Mouse (Mus musculus) liver, postnatal 0 days (tissue): ENCODE data around the gene Mpzl1. TPM values are rescaled to one million over a fixed set of nuclear protein-coding genes. Genes with fewer than 3 reads are reported as not detected.

Experiments
- ATAC-seq: fragments of 200-750 bp; cut with Nextera tagmentation; 2 replicates; pipeline ENCODE4 v1.8.0; 2017; ENCODE audit warnings: mild to moderate bottlenecking, moderate library complexity
- DNase-seq: peaks from one replicate; pipeline ENCODE4 v3.0.0-alpha.2; 2016
- H3K27ac ChIP-seq: fragments of 300-500 bp; sonication (generic); 2 replicates; pipeline ENCODE4 v1.5.1; 2014; ENCODE audit warnings: antibody characterized with exemption, moderate library complexity, mild to moderate bottlenecking, low read depth
- H3K27me3 ChIP-seq: fragments of 300-500 bp; sonication (generic); 2 replicates; pipeline ENCODE4 v1.6.1; 2014; ENCODE audit warnings: low read length, control low read depth, mixed read lengths; ENCODE audit not compliant: insufficient read depth
- H3K36me3 ChIP-seq: fragments of 300-500 bp; sonication (generic); replicated peaks from 2 replicates; pipeline ENCODE4 v1.6.1; 2014; ENCODE audit warnings: mild to moderate bottlenecking, control low read depth, low read length, moderate library complexity, mixed read lengths; ENCODE audit not compliant: insufficient read depth
- H3K4me1 ChIP-seq: fragments of 300-500 bp; sonication (generic); 2 replicates; pipeline ENCODE4 v1.6.1; 2014; ENCODE audit warnings: antibody characterized with exemption, mild to moderate bottlenecking, control low read depth; ENCODE audit not compliant: insufficient read depth
- H3K4me2 ChIP-seq: fragments of 300-500 bp; sonication (generic); 2 replicates; pipeline ENCODE4 v1.6.1; 2014; ENCODE audit warnings: low read depth, mild to moderate bottlenecking, low read length, moderate library complexity, mixed read lengths
- H3K4me3 ChIP-seq: fragments of 300-500 bp; sonication (generic); 2 replicates; pipeline ENCODE4 v1.5.1; 2014; ENCODE audit warnings: low read depth, low read length
- H3K9ac ChIP-seq: fragments of 300-500 bp; sonication (generic); replicated peaks from 2 replicates; pipeline ENCODE4 v1.6.1; 2014; ENCODE audit warnings: mild to moderate bottlenecking, moderate library complexity
- H3K9me3 ChIP-seq: fragments of 300-500 bp; sonication (generic); 2 replicates; pipeline ENCODE4 v1.6.1; 2016; ENCODE audit warnings: mild to moderate bottlenecking, control low read depth, low read length, mixed read lengths
- CTCF ChIP-seq: sonication (generic); IDR thresholded peaks from 2 replicates; pipeline ENCODE4 v1.5.1; 2016; ENCODE audit warnings: antibody characterized with exemption, low read depth
- EP300 ChIP-seq: IDR thresholded peaks from 2 replicates; pipeline ENCODE4 v1.6.1; 2016; ENCODE audit warnings: antibody characterized with exemption, low read depth, mild to moderate bottlenecking
- WGBS: fragments of 180-500 bp; shearing (Covaris S2); extraction: QIAGEN DNeasy Blood & Tissue Kit; methylation state at CpG from one replicate; pipeline ENCODE4 v1.1.7; 2014; ENCODE audit not compliant: insufficient replicate concordance; 5-methylcytosine and 5-hydroxymethylcytosine counted together
- polyA plus RNA-seq: library from polyadenylated mRNA; unstranded; fragments of >200 nt; fragmentation: Nextera tagmentation; extraction: Ambion mirVana; gene quantifications from 2 replicates; pipeline ENCODE4 v1.2.1, GENCODE M21; 2015

Gene Mpzl1
- polyA plus RNA-seq, 1 experiment from 2014 or later: 26.6 TPM

DNA sequence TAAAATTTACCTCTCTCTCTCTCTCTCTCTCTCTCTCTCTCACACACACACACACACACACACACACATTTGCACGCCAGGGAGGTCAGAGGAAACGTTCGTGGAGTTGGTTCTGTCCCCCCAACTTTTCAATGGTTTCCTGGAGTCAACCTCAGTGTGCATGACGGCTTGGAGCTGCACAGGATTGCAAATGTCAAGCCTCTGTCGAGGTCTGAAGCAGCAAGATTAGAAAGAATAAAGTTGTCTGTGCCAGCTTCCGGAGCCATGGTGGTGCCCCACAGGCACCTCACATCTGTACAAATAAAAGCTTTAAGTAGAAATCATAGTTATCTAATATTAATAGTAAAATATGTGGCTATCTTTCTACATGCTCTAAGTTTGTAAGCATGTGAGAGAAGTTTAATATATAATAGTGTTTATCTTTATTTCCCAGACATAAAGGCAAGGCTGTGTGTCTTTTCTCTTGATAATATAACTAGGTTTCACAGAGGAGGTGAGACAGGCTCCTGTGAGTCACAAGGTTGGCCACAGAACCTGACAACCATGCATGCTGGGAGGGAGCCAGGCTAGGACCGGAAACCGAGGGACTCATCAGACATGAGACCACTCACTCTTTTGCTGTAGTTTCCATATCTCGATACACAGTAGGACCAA is 57.8 kb downstream of the Mpzl1 start:
- 48% methylated on average over 9 of the region's 9 CpGs for WGBS
- Histone ChIP-seq H3K36me3 (no peaks in the 10 kb centered on the region), H3K27me3 (no peaks in the 10 kb centered on the region), H3K4me1 (no peaks in the 10 kb centered on the region), H3K27ac (no peak overlapping the region), H3K9me3 (peaks cover 5% of the 10 kb centered on the region), H3K9ac (no peak overlapping the region), H3K4me3 (no peak overlapping the region), H3K4me2 (no peak overlapping the region)
- DNase-seq: no peak
- no peak for ATAC-seq
- TF ChIP-seq EP300 (no peak), CTCF (no peak)

DNA sequence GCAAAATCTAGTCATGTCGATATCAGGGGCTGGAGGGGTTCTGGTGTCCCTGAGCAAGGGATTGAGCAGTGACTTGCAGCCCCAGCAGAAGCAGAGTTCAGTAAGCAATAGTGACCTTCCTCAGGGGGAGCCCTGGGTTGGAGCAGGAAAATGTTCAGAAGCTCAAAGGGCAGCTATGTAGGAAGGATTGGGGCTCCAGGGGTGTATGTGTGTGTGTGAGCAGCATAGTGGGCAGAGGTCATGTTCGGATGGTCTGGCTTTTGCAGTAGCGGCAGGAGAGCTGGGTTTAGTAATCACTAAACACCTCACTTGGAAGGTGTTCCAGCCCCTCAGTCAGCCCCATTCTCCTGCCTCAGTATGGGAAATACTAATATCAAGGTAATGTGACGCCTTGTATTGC is 58.3 kb downstream of the Mpzl1 start:
- Histone ChIP-seq H3K9ac (no peak overlapping the region), H3K9me3 (peaks cover 5% of the 10 kb centered on the region), H3K4me1 (no peaks in the 10 kb centered on the region), H3K4me3 (no peak overlapping the region), H3K27me3 (no peaks in the 10 kb centered on the region), H3K27ac (no peak overlapping the region), H3K4me2 (no peak overlapping the region), H3K36me3 (no peaks in the 10 kb centered on the region)
- TF ChIP-seq EP300 (no peak), CTCF (no peak)
- no peak for ATAC-seq
- DNase-seq: no peak
- 65% methylated on average over 4 of the region's 4 CpGs for WGBS

DNA sequence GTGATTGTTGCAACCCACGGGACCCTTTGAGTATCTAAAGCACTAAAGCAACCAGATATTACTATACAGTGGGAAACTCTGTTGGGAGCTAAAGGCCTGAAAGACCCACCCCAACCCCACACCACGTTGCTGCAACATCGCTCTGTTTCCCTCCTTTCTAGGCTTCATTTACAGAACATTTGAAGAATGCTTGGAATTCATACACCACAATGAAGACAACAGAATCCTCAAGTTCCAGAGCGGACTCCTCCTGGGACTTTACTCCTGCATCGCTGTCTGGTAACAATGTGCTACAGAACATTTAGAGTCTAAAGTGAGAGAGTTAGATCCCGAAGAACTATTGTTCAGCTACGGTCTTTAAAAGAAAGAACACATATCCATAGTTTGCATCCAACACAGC is 66.9 kb downstream of the Mpzl1 start:
- 85% methylated on average over 7 of the region's 7 CpGs for WGBS
- ATAC-seq: no peak
- H3K4me2 ChIP-seq: no peak overlapping the region
- TF ChIP-seq CTCF: no peak
- no peak for TF ChIP-seq EP300
- H3K27me3 ChIP-seq: no peaks in the 10 kb centered on the region
- H3K9ac ChIP-seq: no peak overlapping the region
- no peak overlapping the region for H3K27ac ChIP-seq
- no peaks in the 10 kb centered on the region for H3K36me3 ChIP-seq
- no peaks in the 10 kb centered on the region for H3K4me1 ChIP-seq
- DNase-seq: no peak
- H3K4me3 ChIP-seq: no peak overlapping the region
- no peaks in the 10 kb centered on the region for H3K9me3 ChIP-seq

DNA sequence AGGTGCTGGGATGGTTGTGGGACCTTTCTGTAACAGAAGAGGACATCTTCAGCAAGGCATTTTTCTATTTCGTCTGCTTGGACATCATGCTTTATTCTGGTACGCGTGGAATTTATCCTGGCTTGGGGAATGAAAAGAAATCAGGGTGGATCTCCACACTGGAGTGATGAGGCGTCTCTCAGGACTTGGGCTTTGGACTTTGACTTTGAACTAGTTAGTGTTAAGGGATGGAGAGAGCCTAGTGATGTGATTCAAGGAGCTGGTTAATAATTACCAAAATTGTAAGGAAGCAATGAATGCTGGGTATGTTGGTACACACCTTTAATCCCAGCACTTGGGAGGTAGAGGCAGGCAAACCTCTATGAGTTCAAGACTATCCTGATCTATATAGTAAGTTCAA is 69.1 kb downstream of the Mpzl1 start:
- Histone ChIP-seq H3K27ac (no peak overlapping the region), H3K4me1 (no peaks in the 10 kb centered on the region), H3K36me3 (no peaks in the 10 kb centered on the region), H3K4me2 (no peak overlapping the region), H3K4me3 (no peak overlapping the region), H3K27me3 (no peaks in the 10 kb centered on the region), H3K9me3 (no peaks in the 10 kb centered on the region), H3K9ac (no peak overlapping the region)
- WGBS: 85% methylated on average over 4 of the region's 4 CpGs
- TF ChIP-seq CTCF (no peak), EP300 (no peak)
- ATAC-seq (no peak), DNase-seq (no peak)

DNA sequence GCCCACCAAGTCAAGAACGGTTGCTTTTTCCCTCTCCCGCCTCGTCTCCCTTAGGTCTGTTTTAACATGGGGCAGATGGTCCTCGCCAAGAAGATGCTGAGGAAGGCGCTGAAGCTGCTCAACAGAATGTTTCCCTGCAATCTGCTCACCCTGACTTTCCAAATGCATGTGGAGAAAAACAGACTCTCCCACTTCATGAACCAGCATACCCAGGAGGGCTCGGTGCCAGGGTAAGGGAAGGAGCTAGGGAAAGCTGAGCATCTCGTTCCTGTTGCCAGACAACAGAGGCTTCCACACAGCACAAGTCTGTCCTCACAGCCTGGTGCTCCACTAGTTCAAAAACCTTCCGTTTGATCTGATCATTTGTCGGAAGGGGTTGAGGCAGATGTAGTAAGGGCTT is 75.3 kb downstream of the Mpzl1 start:
- no peaks in the 10 kb centered on the region for H3K9me3 ChIP-seq
- H3K4me1 ChIP-seq: no peaks in the 10 kb centered on the region
- H3K4me3 ChIP-seq: no peak overlapping the region
- H3K27ac ChIP-seq: no peak overlapping the region
- no peak overlapping the region for H3K9ac ChIP-seq
- H3K36me3 ChIP-seq: no peaks in the 10 kb centered on the region
- TF ChIP-seq EP300: no peak
- TF ChIP-seq CTCF: no peak
- DNase-seq: no peak
- ATAC-seq: no peak
- no peak overlapping the region for H3K4me2 ChIP-seq
- no peaks in the 10 kb centered on the region for H3K27me3 ChIP-seq
- WGBS: 81% methylated on average over 9 of the region's 9 CpGs

DNA sequence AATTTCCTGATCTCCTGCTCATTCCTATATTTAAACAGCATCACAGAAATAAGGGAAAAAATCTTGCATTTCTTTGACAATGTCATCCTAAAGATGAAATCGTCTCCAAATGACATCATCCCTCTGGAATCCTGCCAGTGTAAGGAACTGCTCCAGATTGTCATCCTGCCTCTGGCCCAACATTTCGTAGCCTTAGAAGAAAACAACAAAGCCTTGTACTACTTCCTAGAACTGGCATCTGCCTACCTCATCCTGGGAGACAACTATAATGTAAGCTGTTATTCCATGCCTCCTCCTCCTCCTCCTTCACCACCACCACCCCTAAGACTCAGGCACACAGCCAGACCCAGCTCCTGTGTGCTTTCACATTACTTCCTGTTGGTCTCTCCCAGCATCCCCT is 77.6 kb downstream of the Mpzl1 start:
- no peak overlapping the region for H3K9ac ChIP-seq
- H3K4me2 ChIP-seq: no peak overlapping the region
- no peak for DNase-seq
- no peak overlapping the region for H3K27ac ChIP-seq
- 0 out of 2 replicates have a peak, but pooled peaks cover 2% of the 10 kb centered on the region for H3K9me3 ChIP-seq
- H3K4me1 ChIP-seq: no peaks in the 10 kb centered on the region
- ATAC-seq: no peak
- H3K4me3 ChIP-seq: no peak overlapping the region
- no peaks in the 10 kb centered on the region for H3K27me3 ChIP-seq
- no peaks in the 10 kb centered on the region for H3K36me3 ChIP-seq
- TF ChIP-seq CTCF: no peak
- WGBS: 57% methylated on average over 2 of the region's 2 CpGs

Other genes starting within 250 kb of the Mpzl1 start
- gene Dcaf6, start 174.1 kb downstream of the Mpzl1 start, polyA plus RNA-seq: 17.0 and 17.4 TPM in 2 replicates
- gene Mpc2, start 173.9 kb downstream of the Mpzl1 start, polyA plus RNA-seq: 858 and 927 TPM in 2 replicates
- gene Adcy10, start 149.4 kb downstream of the Mpzl1 start, polyA plus RNA-seq: 0.08 and 0.19 TPM in 2 replicates
- gene Rcsd1, start 75.2 kb upstream of the Mpzl1 start, polyA plus RNA-seq: 14.6 and 15.0 TPM in 2 replicates
- 289 and 305 TPM in 2 replicates for gene Creg1, start 129.2 kb upstream of the Mpzl1 start, polyA plus RNA-seq
- 0.13 and 0.43 TPM in 2 replicates for gene Cd247, start 154.1 kb upstream of the Mpzl1 start, polyA plus RNA-seq